Mouse (Mus musculus) CH12.LX (cell line): ENCODE measurements around the gene Smyd3. TPM values are rescaled to one million over a fixed set of nuclear protein-coding genes. Genes with fewer than 3 reads are reported as not detected.

Experiments used
- DNase-seq: peaks from one replicate; pipeline ENCODE4 v3.0.0-alpha.2; 2013; ENCODE audit errors: extremely low read depth
- H3K27ac ChIP-seq: 2 replicates; pipeline ENCODE4 v1.5.1; 2012; ENCODE audit warnings: low read depth, mild to moderate bottlenecking, control low read depth, moderate library complexity; ENCODE audit not compliant: insufficient read depth
- H3K27me3 ChIP-seq: replicated peaks from 2 replicates; pipeline ENCODE3; 2012; ENCODE audit warnings: inconsistent platforms
- H3K36me3 ChIP-seq, 2 experiments: replicated peaks in 1 of 2; 2 replicates each; pipeline versions ENCODE3 to v1.6.1; 2012; ENCODE audit warnings: inconsistent platforms in 1 of 2, low read length in 1 of 2, mild to moderate bottlenecking in 1 of 2, mixed read lengths in 1 of 2, moderate library complexity in 1 of 2; ENCODE audit not compliant: control insufficient read depth in 1 of 2, insufficient read depth in 1 of 2
- H3K4me1 ChIP-seq, 2 experiments: 2 replicates each; pipeline ENCODE4 v1.6.1; 2012; ENCODE audit warnings: inconsistent platforms in 1 of 2, moderate library complexity in 1 of 2; ENCODE audit not compliant: insufficient read depth in 2 of 2, control insufficient read depth in 1 of 2
- H3K4me2 ChIP-seq: 2 replicates; pipeline ENCODE4 v1.6.1; 2012; ENCODE audit warnings: low read depth, mild to moderate bottlenecking, control low read depth; ENCODE audit not compliant: poor library complexity, insufficient read depth, severe bottlenecking
- H3K4me3 ChIP-seq, 3 experiments: fragments of 150-350 bp in 1 of 3; sonication (generic) in 1 of 3; replicated peaks in 1 of 3; 2 replicates each; pipeline versions ENCODE3 to v1.5.1; 2011 to 2012; ENCODE audit warnings: low read depth in 2 of 3, low read length in 2 of 3, mild to moderate bottlenecking in 2 of 3, moderate library complexity in 2 of 3, control low read depth in 1 of 3, improper control_type of control experiment in 1 of 3, inconsistent platforms in 1 of 3, mixed read lengths in 1 of 3; ENCODE audit not compliant: poor library complexity in 1 of 3
- H3K79me2 ChIP-seq: replicated peaks from 2 replicates; pipeline ENCODE4 v1.6.1; 2012; ENCODE audit warnings: mild to moderate bottlenecking, moderate library complexity; ENCODE audit not compliant: control insufficient read depth, poor library complexity, insufficient read depth, severe bottlenecking; ENCODE audit errors: extremely low read depth
- H3K9ac ChIP-seq: 2 replicates; pipeline ENCODE4 v1.6.1; 2012; ENCODE audit warnings: low read depth, mild to moderate bottlenecking, control low read depth, moderate library complexity; ENCODE audit not compliant: insufficient read depth
- H3K9me3 ChIP-seq: replicated peaks from 2 replicates; pipeline ENCODE3; 2012; ENCODE audit warnings: low read length, inconsistent platforms, mixed read lengths
- BHLHE40 ChIP-seq: IDR thresholded peaks from 2 replicates; pipeline ENCODE4 v1.6.1; 2011; ENCODE audit warnings: mild to moderate bottlenecking, low read depth, low read length, improper control_type of control experiment
- CHD2 ChIP-seq: IDR thresholded peaks from 2 replicates; pipeline ENCODE4 v1.6.1; 2011; ENCODE audit warnings: low read length, improper control_type of control experiment
- E2F4 ChIP-seq: IDR thresholded peaks from 2 replicates; pipeline ENCODE4 v1.6.1; 2011; ENCODE audit warnings: low read depth, low read length, improper control_type of control experiment; ENCODE audit not compliant: insufficient replicate concordance
- ELF1 ChIP-seq: IDR thresholded peaks from 2 replicates; pipeline ENCODE4 v1.6.1; 2014; ENCODE audit warnings: low read depth, mild to moderate bottlenecking, inconsistent platforms, low read length, improper control_type of control experiment
- EP300 ChIP-seq: IDR thresholded peaks from 2 replicates; pipeline ENCODE4 v1.6.1; 2011; ENCODE audit warnings: low read length, improper control_type of control experiment
- ETS1 ChIP-seq: conservative IDR thresholded peaks from 2 replicates; pipeline ENCODE4 v1.6.1; 2012; ENCODE audit warnings: low read depth, mild to moderate bottlenecking, inconsistent platforms, low read length, improper control_type of control experiment, moderate library complexity
- GABPA ChIP-seq: IDR thresholded peaks from 2 replicates; pipeline ENCODE4 v1.6.1; 2012; ENCODE audit warnings: low read depth, low read length, improper control_type of control experiment, inconsistent platforms; ENCODE audit not compliant: insufficient replicate concordance
- HCFC1 ChIP-seq: IDR thresholded peaks from 2 replicates; pipeline ENCODE4 v1.6.1; 2012; ENCODE audit warnings: low read depth, mild to moderate bottlenecking, inconsistent platforms, low read length, improper control_type of control experiment
- JUND ChIP-seq: conservative IDR thresholded peaks from 2 replicates; pipeline ENCODE4 v1.6.1; 2011; ENCODE audit warnings: low read depth, low read length, improper control_type of control experiment
- KAT2A ChIP-seq: IDR thresholded peaks from 2 replicates; pipeline ENCODE4 v1.6.1; 2012; ENCODE audit warnings: low read length, improper control_type of control experiment, inconsistent platforms; ENCODE audit not compliant: insufficient replicate concordance
- MAX ChIP-seq: IDR thresholded peaks from 2 replicates; pipeline ENCODE4 v1.6.1; 2011; ENCODE audit warnings: low read length, improper control_type of control experiment
- MAZ ChIP-seq: IDR thresholded peaks from 2 replicates; pipeline ENCODE4 v1.6.1; 2012; ENCODE audit warnings: low read depth, mild to moderate bottlenecking, inconsistent platforms, low read length, improper control_type of control experiment, moderate library complexity
- POLR2A ChIP-seq: IDR thresholded peaks from 2 replicates; pipeline ENCODE4 v1.6.1; 2011; ENCODE audit warnings: low read depth, mild to moderate bottlenecking, improper control_type of control experiment, low read length
- POLR2AphosphoS2 ChIP-seq: IDR thresholded peaks from 2 replicates; pipeline ENCODE4 v1.6.1; 2011; ENCODE audit warnings: low read depth, low read length, improper control_type of control experiment
- SIN3A ChIP-seq: IDR thresholded peaks from 2 replicates; pipeline ENCODE4 v1.6.1; 2012; ENCODE audit warnings: low read length, improper control_type of control experiment, inconsistent platforms
- SMC3 ChIP-seq: IDR thresholded peaks from 2 replicates; pipeline ENCODE4 v1.6.1; 2011; ENCODE audit warnings: low read depth, low read length, improper control_type of control experiment
- TBP ChIP-seq: conservative IDR thresholded peaks from 2 replicates; pipeline ENCODE4 v1.6.1; 2011; ENCODE audit warnings: low read depth, low read length, improper control_type of control experiment
- TCF12 ChIP-seq: IDR thresholded peaks from 2 replicates; pipeline ENCODE4 v1.6.1; 2014; ENCODE audit warnings: low read depth, mild to moderate bottlenecking, inconsistent platforms, low read length, improper control_type of control experiment
- USF2 ChIP-seq: conservative IDR thresholded peaks from 2 replicates; pipeline ENCODE4 v1.6.1; 2011; ENCODE audit warnings: low read depth, low read length, improper control_type of control experiment
- ZMIZ1 ChIP-seq: IDR thresholded peaks from 2 replicates; pipeline ENCODE4 v1.6.1; 2012; ENCODE audit warnings: low read depth, mild to moderate bottlenecking, inconsistent platforms, low read length, improper control_type of control experiment
- ZNF384 ChIP-seq: IDR thresholded peaks from 2 replicates; pipeline ENCODE4 v1.6.1; 2012; ENCODE audit warnings: low read depth, low read length, improper control_type of control experiment, inconsistent platforms
- dilution Hi-C: fragments of 300-500 bp; cut with MboI; formaldehyde crosslinking; loops from 2 replicates; pipeline ENCODE4 v1.14.3; 2020; ENCODE audit warnings: low sequenced_read_pairs; ENCODE audit not compliant: extremely low pct_unique_long_range_greater_than_20kb, extremely low pct_ligation_motif_present
- in situ Hi-C: fragments of 300-500 bp; cut with MboI; formaldehyde crosslinking; loops from 3 replicates; pipeline ENCODE4 v1.14.3; 2019; ENCODE audit warnings: low sequenced_read_pairs, low pct_ligation_motif_present, low pct_unique_long_range_greater_than_20kb, mixed read lengths
- polyA plus RNA-seq: library from polyadenylated mRNA; unstranded; fragments of >175 nt; gene quantifications from 2 replicates; pipeline ENCODE4 v1.2.1, GENCODE M21; 2012; ENCODE audit warnings: low read depth; ENCODE audit not compliant: insufficient read length
- total RNA-seq, 2 experiments: library from RNA; depleted of rRNA; stranded (reverse); fragments of 300-350 nt in 1 of 2; fragments of >200 nt in 1 of 2; gene quantifications; 2 replicates each; pipeline ENCODE4 v1.2.3; 2012 to 2014

Smyd3 gene
- total and polyA plus RNA-seq, 3 experiments, result 11.4 to 12.5 (median 11.8) TPM

GRCm38 (mm10) chr1:179357111-179357510, 160.7 kb downstream of the Smyd3 start:
- no peak for DNase-seq
- Histone ChIP-seq H3K4me2 (no peak overlapping the region), H3K4me3 (no peak overlapping the region), H3K36me3 (no peaks in the 10 kb centered on the region), H3K9me3 (no peaks in the 10 kb centered on the region), H3K9ac (no peak overlapping the region), H3K79me2 (no peaks in the 10 kb centered on the region), H3K27ac (no peak overlapping the region), H3K27me3 (no peaks in the 10 kb centered on the region), H3K4me1 (no peaks in the 10 kb centered on the region)
- TF ChIP-seq E2F4 (no peak), ZMIZ1 (no peak), ZNF384 (no peak), JUND (no peak)
- dilution Hi-C loops, result no loop called here
- in situ Hi-C loops, result no loop called here

GRCm38 (mm10) chr1:179354250-179354649, 163.6 kb downstream of the Smyd3 start:
- no peak for DNase-seq

GRCm38 (mm10) chr1:179345318-179345925, 172.4 kb downstream of the Smyd3 start:
- Histone ChIP-seq H3K4me1 (no peaks in the 10 kb centered on the region), H3K4me2 (no peak overlapping the region), H3K9me3 (no peaks in the 10 kb centered on the region), H3K36me3 (peaks cover 0 to 4% of the 10 kb centered on the region in 2 experiments), H3K27me3 (no peaks in the 10 kb centered on the region), H3K4me3 (no peak overlapping the region)
- in situ Hi-C loops, result no loop called here
- TF ChIP-seq BHLHE40 (no peak), GABPA (no peak), POLR2A (no peak), TCF12 (no peak), MAX (no peak), CHD2 (no peak), POLR2AphosphoS2 (no peak), MAZ (no peak), KAT2A (no peak), ETS1 (no peak)
- TF ChIP-seq, all 38 proteins: peak for 0
- Histone ChIP-seq H3K27ac (no peak overlapping the region), H3K9ac (no peak overlapping the region), H3K79me2 (no peaks in the 10 kb centered on the region)
- no peak for DNase-seq
- dilution Hi-C loops, result no loop called here

More at GRCm38 (mm10) chr1:179354250-179354649, 163.6 kb downstream of the Smyd3 start:
- dilution Hi-C loops (no loop called here), in situ Hi-C loops (no loop called here)
- no peak for TF ChIP-seq USF2
- TF ChIP-seq EP300, result no peak
- no peak for TF ChIP-seq ZNF384
- no peak for TF ChIP-seq ETS1
- TF ChIP-seq TCF12, result no peak
- TF ChIP-seq ELF1, result no peak
- no peak for TF ChIP-seq SIN3A
- TF ChIP-seq CHD2, result no peak
- TF ChIP-seq HCFC1, result no peak
- TF ChIP-seq TBP, result no peak
- no peak for TF ChIP-seq SMC3
- TF ChIP-seq MAX, result no peak
- TF ChIP-seq POLR2A, result no peak
- Histone ChIP-seq H3K27me3 (no peaks in the 10 kb centered on the region), H3K9ac (no peak overlapping the region), H3K79me2 (no peaks in the 10 kb centered on the region), H3K4me1 (no peaks in the 10 kb centered on the region), H3K4me2 (no peak overlapping the region), H3K27ac (no peak overlapping the region), H3K9me3 (no peaks in the 10 kb centered on the region), H3K36me3 (no peaks in the 10 kb centered on the region), H3K4me3 (no peak overlapping the region)
